Mouse (Mus musculus): ENCODE measurements at regions not wholly inside any gene's neighbourhood (a gene's known extent, or its start where the extent isn't known, plus 50 kb on each side); places are given as distances from the start of the nearest gene placed in this dataset.

DNA sequence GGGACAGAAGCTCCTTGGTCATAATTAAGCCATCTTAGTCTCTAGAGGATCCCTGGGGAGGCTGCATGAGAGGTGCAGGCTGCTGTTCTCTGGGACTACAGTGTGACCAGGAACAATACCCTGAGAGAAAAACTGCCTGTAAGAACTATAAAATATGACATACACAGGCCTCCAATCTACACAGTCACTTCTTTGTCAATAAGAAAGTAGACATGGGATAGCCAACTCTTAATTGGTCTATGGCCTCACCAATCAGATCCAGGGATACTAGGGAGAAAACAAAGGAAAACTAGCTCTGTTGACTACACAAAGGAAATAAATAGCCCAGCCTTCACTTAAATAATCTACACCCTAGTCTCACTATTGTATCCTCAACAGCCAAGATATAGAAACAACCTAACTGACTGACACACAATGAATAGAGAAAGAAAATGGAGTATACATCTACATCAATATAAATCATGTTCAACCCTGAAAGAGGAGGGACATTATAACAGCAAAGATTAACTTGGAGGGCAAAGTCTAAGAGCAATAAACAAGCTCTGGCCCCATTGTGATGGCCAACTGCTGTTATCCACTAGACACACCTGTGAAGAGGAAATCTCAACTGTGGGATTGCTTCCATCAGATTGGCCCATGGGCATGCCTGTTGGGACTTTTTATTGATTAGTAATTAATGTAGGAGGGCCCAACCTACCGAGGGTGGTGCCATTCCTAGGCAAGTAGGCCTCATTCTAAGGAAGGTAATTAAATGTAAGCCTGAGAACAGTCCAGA lies 166.6 kb upstream of the Mgmt start:
- no peak for DNase-seq (ENCODE audit: low spot score)

DNA sequence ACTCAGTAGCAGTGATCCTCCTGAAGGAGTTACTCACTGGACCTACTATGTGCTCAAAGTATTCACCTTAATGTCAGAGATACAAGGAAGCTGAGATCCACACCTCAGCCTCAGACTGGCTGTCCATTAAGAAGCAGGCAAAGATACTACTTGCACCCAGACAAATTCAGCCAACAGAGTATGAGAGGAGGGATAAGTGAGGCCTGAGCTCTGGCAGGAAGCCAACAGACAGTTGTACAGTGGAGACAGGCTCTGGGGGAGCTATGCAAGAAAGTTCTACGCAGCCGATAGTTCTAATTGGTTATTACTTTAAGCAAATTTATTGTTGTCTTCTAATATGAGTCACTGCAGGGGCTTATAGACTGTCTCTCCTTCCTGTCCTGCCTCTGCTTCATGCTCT lies 152.2 kb upstream of the Mgmt start:
- H3K9me3 ChIP-seq (replicated peaks) = no peaks in the 10 kb centered on the region
- 0 out of 2 replicates have a peak, but pooled peaks cover 5% of the 10 kb centered on the region for H3K4me1 ChIP-seq
- no peaks in the 10 kb centered on the region for H3K36me3 ChIP-seq
- H3K4me3 ChIP-seq = no peak overlapping the region
- no peak overlapping the region for H3K27ac ChIP-seq
- H3K27me3 ChIP-seq (ENCODE audit: low read depth, poor library complexity, severe bottlenecking) = no peaks in the 10 kb centered on the region
- WGBS = 97% methylated on average over 2 of the region's 2 CpGs
- no peak for DNase-seq (ENCODE audit: low spot score)

More for the DNA sequence above, 166.6 kb upstream of the Mgmt start:
- Histone ChIP-seq H3K4me3 (no peak overlapping the region), H3K4me1 (no peaks in the 10 kb centered on the region), H3K9me3 (replicated peaks) (no peaks in the 10 kb centered on the region), H3K36me3 (no peaks in the 10 kb centered on the region), H3K27me3 (ENCODE audit: low read depth, poor library complexity, severe bottlenecking) (no peaks in the 10 kb centered on the region), H3K27ac (no peak overlapping the region)
- WGBS = 68% methylated on average over 1 of the region's 1 CpGs

DNA sequence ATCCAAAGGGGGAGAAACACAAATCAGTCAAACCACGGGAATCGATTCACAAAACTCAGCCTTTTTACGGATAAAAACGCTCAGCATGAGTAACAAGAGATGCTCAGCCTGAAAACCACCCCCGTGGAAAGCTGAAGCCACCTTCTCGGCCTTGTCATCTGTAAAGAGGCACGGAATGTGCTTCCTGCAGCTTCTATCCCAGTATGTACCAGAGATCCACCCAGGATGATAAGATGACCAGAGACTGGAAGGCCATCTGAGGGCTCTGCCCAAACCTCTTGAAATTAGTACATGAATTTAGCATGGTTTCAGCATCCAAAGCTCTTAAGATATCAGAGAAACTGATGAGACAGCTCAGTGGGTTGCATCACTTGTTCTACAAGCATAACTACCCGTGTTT lies 149.0 kb upstream of the Mgmt start:
- Histone ChIP-seq H3K27me3 (ENCODE audit: low read depth, poor library complexity, severe bottlenecking) (no peaks in the 10 kb centered on the region), H3K36me3 (no peaks in the 10 kb centered on the region), H3K27ac (no peak overlapping the region), H3K4me3 (no peak overlapping the region), H3K9me3 (replicated peaks) (no peaks in the 10 kb centered on the region), H3K4me1 (no peaks in the 10 kb centered on the region)
- WGBS = 89% methylated on average over 8 of the region's 8 CpGs
- no peak for DNase-seq (ENCODE audit: low spot score)

DNA sequence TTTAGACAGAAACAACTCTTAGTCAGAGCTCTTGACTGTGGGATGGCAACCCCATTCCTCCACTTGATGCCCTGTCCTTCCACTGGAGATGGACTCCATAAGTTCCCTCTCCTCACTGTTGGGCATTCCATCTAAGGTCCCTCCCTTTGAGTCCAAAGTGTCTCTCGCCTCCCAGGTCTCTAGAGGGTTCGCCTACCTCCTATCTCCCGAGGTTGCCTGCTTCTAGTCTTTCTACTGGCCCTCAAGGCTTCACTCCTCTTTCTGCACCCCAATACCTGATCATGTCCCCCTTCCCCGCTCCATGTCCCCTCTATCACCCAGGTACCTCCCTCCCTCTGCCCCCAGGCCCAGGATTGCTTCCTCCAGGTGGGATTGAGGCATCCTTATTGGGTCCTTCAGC lies 142.9 kb upstream of the Mgmt start:
- no peaks in the 10 kb centered on the region for H3K9me3 ChIP-seq (replicated peaks)
- H3K4me3 ChIP-seq = no peak overlapping the region
- H3K36me3 ChIP-seq = no peaks in the 10 kb centered on the region
- H3K27me3 ChIP-seq (ENCODE audit: low read depth, poor library complexity, severe bottlenecking) = 0 out of 2 replicates have a peak, but pooled peaks cover 6% of the 10 kb centered on the region
- H3K4me1 ChIP-seq = peaks cover 5% of the 10 kb centered on the region
- no peak overlapping the region for H3K27ac ChIP-seq
- DNase-seq (ENCODE audit: low spot score) = no peak
- 92% methylated on average over 4 of the region's 4 CpGs for WGBS

DNA sequence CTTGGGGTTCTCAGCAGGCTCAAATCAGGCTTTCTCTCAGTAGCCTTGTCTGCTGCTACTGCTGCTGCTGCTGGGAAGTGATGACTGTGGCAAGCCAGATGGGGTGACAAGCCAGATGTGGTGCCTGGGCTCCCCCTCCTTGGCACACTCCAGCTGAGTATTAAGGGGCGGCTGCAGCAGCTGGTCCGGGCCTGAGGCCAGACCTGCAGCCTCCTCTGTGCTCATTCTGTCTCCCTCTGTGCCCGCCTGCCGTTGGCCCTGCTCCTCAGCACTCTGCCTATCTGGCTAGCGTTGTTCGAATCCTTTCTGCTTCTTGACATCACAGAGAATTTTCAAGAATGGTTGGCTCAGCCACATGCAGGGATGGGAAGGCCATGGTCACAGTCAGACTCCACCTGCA lies 139.6 kb upstream of the Mgmt start:
- H3K9me3 ChIP-seq (replicated peaks) = no peaks in the 10 kb centered on the region
- peak overlapping the region; percentile 53 for H3K27ac ChIP-seq
- WGBS = 77% methylated on average over 6 of the region's 6 CpGs
- H3K27me3 ChIP-seq (ENCODE audit: low read depth, poor library complexity, severe bottlenecking) = 0 out of 2 replicates have a peak, but pooled peaks cover 15% of the 10 kb centered on the region
- no peaks in the 10 kb centered on the region for H3K36me3 ChIP-seq
- H3K4me1 ChIP-seq = peaks cover 5% of the 10 kb centered on the region
- H3K4me3 ChIP-seq = no peak overlapping the region
- DNase-seq (ENCODE audit: low spot score) = no peak

DNA sequence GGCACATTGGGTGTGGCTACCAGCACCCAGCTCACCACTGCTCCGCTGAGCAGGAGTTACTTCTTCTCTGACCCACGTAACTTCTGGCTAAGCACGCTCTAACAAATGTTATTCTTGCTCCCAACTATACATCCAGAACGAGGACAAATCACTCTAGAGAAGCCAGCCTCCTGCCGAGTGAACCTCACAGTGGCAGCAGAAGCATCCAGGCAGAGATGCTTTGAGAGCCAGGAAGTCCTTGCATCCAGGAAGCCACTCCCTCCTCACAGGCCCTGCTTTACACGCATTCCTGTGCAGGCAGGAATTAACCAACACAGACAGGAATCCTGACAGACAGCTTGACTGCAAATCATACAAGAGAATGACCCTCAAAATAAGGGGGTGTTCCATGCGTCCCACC lies 129.4 kb upstream of the Mgmt start:
- 51% methylated on average over 7 of the region's 7 CpGs for WGBS
- no peak for DNase-seq (ENCODE audit: low spot score)
- Histone ChIP-seq H3K27me3 (ENCODE audit: low read depth, poor library complexity, severe bottlenecking) (peaks cover 24% of the 10 kb centered on the region; the same call in 1 of the 2 replicates), H3K4me3 (no peak overlapping the region), H3K27ac (peak overlapping the region; percentile 51; the same call in 1 of the 2 replicates), H3K4me1 (peaks cover 31% of the 10 kb centered on the region), H3K9me3 (replicated peaks) (no peaks in the 10 kb centered on the region), H3K36me3 (no peaks in the 10 kb centered on the region)

DNA sequence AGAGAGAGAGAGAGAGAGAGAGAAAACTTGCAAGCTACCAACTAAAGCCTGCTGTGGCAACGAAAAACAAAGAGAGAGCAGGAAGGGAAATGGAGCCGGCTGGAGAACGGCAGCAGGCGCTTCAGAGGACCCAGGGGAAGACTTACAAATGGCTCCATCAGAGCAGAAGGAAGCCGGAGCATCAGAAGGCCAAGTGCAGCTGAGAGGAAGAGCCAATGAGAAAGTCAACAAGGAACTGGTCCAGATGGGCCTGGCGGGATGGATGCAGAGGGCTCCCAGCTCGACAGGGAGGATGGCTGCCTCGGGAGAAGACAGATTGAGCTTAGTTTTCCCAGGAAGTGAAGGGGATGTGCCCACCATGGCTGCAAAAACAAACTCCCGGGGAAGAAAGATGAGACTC lies 127.2 kb upstream of the Mgmt start:
- DNase-seq (ENCODE audit: low spot score) = no peak
- 69% methylated on average over 9 of the region's 9 CpGs for WGBS
- no peaks in the 10 kb centered on the region for H3K9me3 ChIP-seq (replicated peaks)

DNA sequence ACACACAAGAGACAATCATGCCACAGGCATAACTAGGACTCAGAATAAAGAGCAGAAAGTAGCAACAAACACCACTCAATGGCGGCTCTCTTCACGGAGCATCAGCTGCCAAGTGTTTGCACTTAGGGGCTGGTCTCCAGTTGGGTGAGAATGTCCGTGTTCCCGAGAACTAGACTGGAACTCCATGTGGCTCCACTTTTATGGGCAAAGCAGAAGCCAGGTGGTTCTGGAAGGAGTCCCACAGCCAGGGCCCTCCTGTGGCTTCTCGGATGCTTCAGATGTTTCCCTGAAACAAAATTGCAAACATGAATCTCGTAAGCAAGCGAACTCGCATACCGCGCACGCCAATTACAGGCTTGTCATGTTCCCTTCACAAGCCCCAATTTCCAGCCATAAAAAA lies 113.7 kb upstream of the Mgmt start:
- Histone ChIP-seq H3K4me3 (no peak overlapping the region), H3K27me3 (ENCODE audit: low read depth, poor library complexity, severe bottlenecking) (peaks cover 23% of the 10 kb centered on the region; the same call in 1 of the 2 replicates), H3K27ac (no peak overlapping the region), H3K9me3 (replicated peaks) (no peaks in the 10 kb centered on the region), H3K4me1 (peaks cover 8% of the 10 kb centered on the region; the same call in 1 of the 2 replicates), H3K36me3 (no peaks in the 10 kb centered on the region)
- 92% methylated on average over 11 of the region's 11 CpGs for WGBS
- no peak for DNase-seq (ENCODE audit: low spot score)

More for the DNA sequence above, 127.2 kb upstream of the Mgmt start:
- peaks cover 26% of the 10 kb centered on the region for H3K4me1 ChIP-seq
- no peak overlapping the region for H3K4me3 ChIP-seq
- no peak overlapping the region for H3K27ac ChIP-seq
- H3K27me3 ChIP-seq (ENCODE audit: low read depth, poor library complexity, severe bottlenecking) = peaks cover 24% of the 10 kb centered on the region; the same call in 1 of the 2 replicates
- no peaks in the 10 kb centered on the region for H3K36me3 ChIP-seq

DNA sequence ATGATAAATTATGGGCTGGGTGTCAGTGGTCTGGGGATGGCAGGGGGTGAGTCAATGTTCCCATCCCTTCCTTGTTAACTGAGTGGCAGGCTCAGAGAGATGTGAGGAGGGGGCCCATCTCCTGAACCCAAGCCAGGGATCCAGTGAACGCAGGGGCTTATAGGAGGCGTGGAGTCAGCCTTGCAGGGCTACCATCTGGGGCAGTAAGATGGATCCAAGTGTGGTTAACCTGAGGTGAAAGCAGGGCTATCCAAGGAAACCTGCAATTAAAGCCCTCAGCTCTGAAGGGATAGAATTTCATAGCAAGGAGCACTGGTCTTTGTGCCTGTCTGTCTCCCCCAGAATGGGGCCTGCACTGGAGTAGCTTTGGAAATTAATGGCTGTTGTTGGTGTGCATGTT lies 103.3 kb upstream of the Mgmt start:
- no peak for DNase-seq (ENCODE audit: low spot score)
- H3K9me3 ChIP-seq (replicated peaks) = no peaks in the 10 kb centered on the region
- H3K4me3 ChIP-seq = no peak overlapping the region
- H3K36me3 ChIP-seq = no peaks in the 10 kb centered on the region
- peaks cover 36% of the 10 kb centered on the region for H3K27me3 ChIP-seq (ENCODE audit: low read depth, poor library complexity, severe bottlenecking)
- H3K27ac ChIP-seq = peak overlapping the region; percentile 38; the same call in 1 of the 2 replicates
- peaks cover 25% of the 10 kb centered on the region for H3K4me1 ChIP-seq
- 28% methylated on average over 2 of the region's 2 CpGs for WGBS

DNA sequence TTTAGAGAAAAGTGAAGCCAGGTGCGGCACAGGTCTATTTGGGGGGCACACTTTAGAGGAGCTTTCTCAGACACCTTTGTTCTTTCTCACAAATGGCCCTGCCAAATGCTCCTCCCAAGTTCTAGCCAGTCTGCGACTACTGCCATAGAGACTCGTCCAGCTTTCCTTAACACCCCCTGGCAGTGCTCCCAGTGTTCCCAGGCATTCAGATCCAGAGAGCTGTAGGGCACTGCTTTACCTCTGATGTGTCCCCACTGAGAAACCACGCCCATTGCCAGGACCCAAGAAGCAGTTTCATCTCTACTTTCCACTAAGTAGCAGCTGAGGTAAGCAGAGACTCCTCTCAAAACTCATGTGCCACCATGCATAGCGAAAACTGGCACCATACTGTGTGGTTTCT lies 102.3 kb upstream of the Mgmt start:
- 73% methylated on average over 5 of the region's 5 CpGs for WGBS
- Histone ChIP-seq H3K27me3 (ENCODE audit: low read depth, poor library complexity, severe bottlenecking) (peaks cover 42% of the 10 kb centered on the region), H3K9me3 (replicated peaks) (no peaks in the 10 kb centered on the region), H3K4me1 (peaks cover 34% of the 10 kb centered on the region), H3K27ac (peak overlapping the region; percentile 27; the same call in 1 of the 2 replicates), H3K4me3 (no peak overlapping the region), H3K36me3 (no peaks in the 10 kb centered on the region)
- DNase-seq (ENCODE audit: low spot score) = no peak

DNA sequence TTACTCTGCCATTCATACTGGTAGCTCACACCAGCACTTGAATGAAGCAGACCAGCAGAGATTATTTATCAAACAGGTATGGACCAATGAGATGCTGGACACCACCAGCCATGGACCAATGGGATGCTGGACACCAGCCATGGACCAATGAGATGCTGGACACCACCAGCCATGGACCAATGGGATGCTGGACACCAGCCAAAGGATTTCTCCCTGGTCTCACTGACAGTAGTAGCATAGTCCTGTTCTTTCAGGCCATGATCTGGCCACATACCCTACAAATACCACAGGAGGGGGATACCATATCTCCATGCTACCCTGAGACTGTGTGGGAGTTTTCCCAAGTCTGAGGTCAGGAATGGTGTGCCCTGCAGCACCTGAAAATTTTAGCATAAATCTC lies 98.0 kb upstream of the Mgmt start:
- DNase-seq (ENCODE audit: low spot score) = no peak
- Histone ChIP-seq H3K4me1 (peaks cover 43% of the 10 kb centered on the region), H3K27ac (no peak overlapping the region), H3K36me3 (no peaks in the 10 kb centered on the region), H3K27me3 (ENCODE audit: low read depth, poor library complexity, severe bottlenecking) (peaks cover 65% of the 10 kb centered on the region), H3K9me3 (replicated peaks) (no peaks in the 10 kb centered on the region), H3K4me3 (no peak overlapping the region)

DNA sequence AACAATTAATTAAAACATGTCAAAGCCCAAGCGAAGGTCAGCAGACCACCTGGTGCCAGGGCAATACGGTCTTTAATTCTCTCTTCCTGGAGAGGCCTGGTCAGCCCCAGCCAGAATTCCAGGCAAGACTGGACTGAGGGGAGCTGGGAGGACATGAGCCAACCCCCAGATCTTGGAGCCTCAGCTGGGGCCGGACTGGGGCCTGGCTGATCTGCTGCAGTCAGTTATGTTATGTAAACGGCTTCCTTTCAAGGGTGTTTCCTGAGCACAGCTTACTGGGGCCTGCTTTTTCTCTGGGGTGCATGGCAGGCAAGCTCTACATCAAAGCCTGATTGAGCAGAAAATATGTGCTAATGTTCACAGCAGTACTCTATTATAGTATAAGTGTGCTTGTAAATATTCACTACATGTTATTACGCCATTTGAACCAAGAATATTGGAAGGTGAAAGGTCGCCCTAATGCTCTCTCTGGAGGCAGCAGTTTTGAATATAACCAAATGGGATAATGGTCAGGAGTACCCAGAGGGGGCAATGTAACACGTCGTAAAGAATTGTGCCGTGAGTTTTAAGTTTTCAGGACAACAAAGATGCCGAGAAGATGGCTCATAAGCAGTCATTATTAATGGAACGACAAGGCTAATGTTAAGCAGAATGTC lies 96.5 kb upstream of the Mgmt start:
- Histone ChIP-seq H3K9me3 (replicated peaks) (no peaks in the 10 kb centered on the region), H3K36me3 (no peaks in the 10 kb centered on the region), H3K4me1 (peaks cover 32% of the 10 kb centered on the region), H3K27ac (peak overlapping the region; percentile 28; the same call in 1 of the 2 replicates), H3K4me3 (no peak overlapping the region), H3K27me3 (ENCODE audit: low read depth, poor library complexity, severe bottlenecking) (peaks cover 58% of the 10 kb centered on the region)
- 9% methylated on average over 11 of the region's 11 CpGs for WGBS
- peak; percentile 69 for DNase-seq (ENCODE audit: low spot score)

DNA sequence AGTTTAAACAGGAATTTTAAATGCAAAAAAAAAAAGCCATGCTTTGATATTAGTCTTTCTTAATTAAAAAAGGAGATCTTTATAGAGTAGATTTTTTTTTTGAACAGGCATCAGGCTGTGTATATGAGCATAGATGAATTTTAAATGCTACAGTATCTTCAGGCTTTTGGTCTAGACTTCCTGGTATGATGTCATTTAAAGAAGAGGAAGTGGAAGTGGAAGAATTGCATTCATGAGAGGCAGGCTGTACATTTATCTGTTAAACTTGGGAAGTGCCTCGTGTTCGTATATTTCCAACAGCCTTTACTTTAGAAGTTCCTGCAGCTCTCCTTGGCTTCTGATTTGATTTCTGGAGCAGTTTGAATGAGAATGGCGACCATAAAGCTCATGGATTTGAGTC lies 95.8 kb upstream of the Mgmt start:
- DNase-seq (ENCODE audit: low spot score) = no peak
- H3K4me3 ChIP-seq = no peak overlapping the region
- no peaks in the 10 kb centered on the region for H3K9me3 ChIP-seq (replicated peaks)
- no peaks in the 10 kb centered on the region for H3K36me3 ChIP-seq
- H3K27me3 ChIP-seq (ENCODE audit: low read depth, poor library complexity, severe bottlenecking) = peaks cover 60% of the 10 kb centered on the region
- no peak overlapping the region for H3K27ac ChIP-seq
- peaks cover 36% of the 10 kb centered on the region for H3K4me1 ChIP-seq
- WGBS = 73% methylated on average over 3 of the region's 3 CpGs

Measured in limb, embryonic 10.5 days (tissue).